Mouse (Mus musculus) liver, postnatal 0 days (tissue): ENCODE data around the gene Gulp1. TPM values are rescaled to one million over a fixed set of nuclear protein-coding genes. Genes with fewer than 3 reads are reported as not detected.

Experiments
- ATAC-seq: fragments of 200-750 bp; cut with Nextera tagmentation; 2 replicates; pipeline ENCODE4 v1.8.0; 2017; ENCODE audit warnings: mild to moderate bottlenecking, moderate library complexity
- DNase-seq: peaks from one replicate; pipeline ENCODE4 v3.0.0-alpha.2; 2016
- H3K27ac ChIP-seq: fragments of 300-500 bp; sonication (generic); 2 replicates; pipeline ENCODE4 v1.5.1; 2014; ENCODE audit warnings: antibody characterized with exemption, moderate library complexity, mild to moderate bottlenecking, low read depth
- H3K27me3 ChIP-seq: fragments of 300-500 bp; sonication (generic); 2 replicates; pipeline ENCODE4 v1.6.1; 2014; ENCODE audit warnings: low read length, control low read depth, mixed read lengths; ENCODE audit not compliant: insufficient read depth
- H3K36me3 ChIP-seq: fragments of 300-500 bp; sonication (generic); replicated peaks from 2 replicates; pipeline ENCODE4 v1.6.1; 2014; ENCODE audit warnings: mild to moderate bottlenecking, control low read depth, low read length, moderate library complexity, mixed read lengths; ENCODE audit not compliant: insufficient read depth
- H3K4me1 ChIP-seq: fragments of 300-500 bp; sonication (generic); 2 replicates; pipeline ENCODE4 v1.6.1; 2014; ENCODE audit warnings: antibody characterized with exemption, mild to moderate bottlenecking, control low read depth; ENCODE audit not compliant: insufficient read depth
- H3K4me2 ChIP-seq: fragments of 300-500 bp; sonication (generic); 2 replicates; pipeline ENCODE4 v1.6.1; 2014; ENCODE audit warnings: low read depth, mild to moderate bottlenecking, low read length, moderate library complexity, mixed read lengths
- H3K4me3 ChIP-seq: fragments of 300-500 bp; sonication (generic); 2 replicates; pipeline ENCODE4 v1.5.1; 2014; ENCODE audit warnings: low read depth, low read length
- H3K9ac ChIP-seq: fragments of 300-500 bp; sonication (generic); replicated peaks from 2 replicates; pipeline ENCODE4 v1.6.1; 2014; ENCODE audit warnings: mild to moderate bottlenecking, moderate library complexity
- H3K9me3 ChIP-seq: fragments of 300-500 bp; sonication (generic); 2 replicates; pipeline ENCODE4 v1.6.1; 2016; ENCODE audit warnings: mild to moderate bottlenecking, control low read depth, low read length, mixed read lengths
- CTCF ChIP-seq: sonication (generic); IDR thresholded peaks from 2 replicates; pipeline ENCODE4 v1.5.1; 2016; ENCODE audit warnings: antibody characterized with exemption, low read depth
- EP300 ChIP-seq: IDR thresholded peaks from 2 replicates; pipeline ENCODE4 v1.6.1; 2016; ENCODE audit warnings: antibody characterized with exemption, low read depth, mild to moderate bottlenecking
- WGBS: fragments of 180-500 bp; shearing (Covaris S2); extraction: QIAGEN DNeasy Blood & Tissue Kit; methylation state at CpG from one replicate; pipeline ENCODE4 v1.1.7; 2014; ENCODE audit not compliant: insufficient replicate concordance; 5-methylcytosine and 5-hydroxymethylcytosine counted together
- polyA plus RNA-seq: library from polyadenylated mRNA; unstranded; fragments of >200 nt; fragmentation: Nextera tagmentation; extraction: Ambion mirVana; gene quantifications from 2 replicates; pipeline ENCODE4 v1.2.1, GENCODE M21; 2015

Gene Gulp1
- polyA plus RNA-seq, 1 experiment from 2014 or later, result 0.51 TPM

- H3K27ac ChIP-seq, result no peak overlapping the region
- no peak for TF ChIP-seq EP300
- TF ChIP-seq CTCF, result no peak
- H3K4me2 ChIP-seq, result no peak overlapping the region
- H3K4me1 ChIP-seq, result no peaks in the 10 kb centered on the region
- DNase-seq (no peak), ATAC-seq (no peak)
- no peak overlapping the region for H3K9ac ChIP-seq
- WGBS, result 63% methylated on average over 2 of the region's 2 CpGs
- no peak overlapping the region for H3K4me3 ChIP-seq
- H3K9me3 ChIP-seq, result no peaks in the 10 kb centered on the region
- no peaks in the 10 kb centered on the region for H3K27me3 ChIP-seq
- no peaks in the 10 kb centered on the region for H3K36me3 ChIP-seq
Measured at GRCm38 (mm10) chr1:44598312-44598711, 47.0 kb downstream of the Gulp1 start.

GRCm38 (mm10) chr1:44613294-44614041 is 62.2 kb downstream of the Gulp1 start:
- 46% methylated on average over 2 of the region's 2 CpGs for WGBS
- H3K4me3 ChIP-seq, result no peak overlapping the region
- no peak for TF ChIP-seq EP300
- no peak for TF ChIP-seq CTCF

GRCm38 (mm10) chr1:44618751-44619150 is 67.4 kb downstream of the Gulp1 start:
- H3K4me1 ChIP-seq, result no peaks in the 10 kb centered on the region
- no peaks in the 10 kb centered on the region for H3K27me3 ChIP-seq
- no peaks in the 10 kb centered on the region for H3K36me3 ChIP-seq
- DNase-seq (no peak), ATAC-seq (no peak)
- TF ChIP-seq EP300 (no peak), CTCF (no peak)
- H3K4me3 ChIP-seq, result no peak overlapping the region
- H3K9ac ChIP-seq, result no peak overlapping the region
- no peaks in the 10 kb centered on the region for H3K9me3 ChIP-seq
- no peak overlapping the region for H3K27ac ChIP-seq
- no peak overlapping the region for H3K4me2 ChIP-seq
- 63% methylated on average over 2 of the region's 2 CpGs for WGBS

More at GRCm38 (mm10) chr1:44613294-44614041, 62.2 kb downstream of the Gulp1 start:
- Histone ChIP-seq H3K27me3 (no peaks in the 10 kb centered on the region), H3K4me2 (no peak overlapping the region), H3K9me3 (no peaks in the 10 kb centered on the region), H3K4me1 (no peaks in the 10 kb centered on the region), H3K27ac (no peak overlapping the region), H3K36me3 (no peaks in the 10 kb centered on the region), H3K9ac (no peak overlapping the region)
- DNase-seq, result no peak
- no peak for ATAC-seq

- Histone ChIP-seq H3K9me3 (no peaks in the 10 kb centered on the region), H3K4me1 (no peaks in the 10 kb centered on the region), H3K36me3 (no peaks in the 10 kb centered on the region), H3K4me3 (no peak overlapping the region), H3K27me3 (no peaks in the 10 kb centered on the region), H3K27ac (no peak overlapping the region), H3K4me2 (no peak overlapping the region), H3K9ac (no peak overlapping the region)
- ATAC-seq (no peak), DNase-seq (no peak)
- 54% methylated on average over 4 of the region's 4 CpGs for WGBS
- TF ChIP-seq CTCF, result no peak
- no peak for TF ChIP-seq EP300
Measured at GRCm38 (mm10) chr1:44634481-44634880, 83.2 kb downstream of the Gulp1 start.

- H3K9ac ChIP-seq, result no peak overlapping the region
- no peak for ATAC-seq
- no peak overlapping the region for H3K4me2 ChIP-seq
- no peak for TF ChIP-seq CTCF
- no peak for TF ChIP-seq EP300
- H3K9me3 ChIP-seq, result no peaks in the 10 kb centered on the region
- H3K4me3 ChIP-seq, result no peak overlapping the region
- no peaks in the 10 kb centered on the region for H3K4me1 ChIP-seq
- DNase-seq, result no peak
- H3K36me3 ChIP-seq, result no peaks in the 10 kb centered on the region
- WGBS, result 75% methylated on average over 6 of the region's 6 CpGs
- H3K27ac ChIP-seq, result no peak overlapping the region
- H3K27me3 ChIP-seq, result no peaks in the 10 kb centered on the region
Measured at GRCm38 (mm10) chr1:44645678-44646276, 94.5 kb downstream of the Gulp1 start.

GRCm38 (mm10) chr1:44678974-44679373 is 127.7 kb downstream of the Gulp1 start:
- Histone ChIP-seq H3K27ac (no peak overlapping the region), H3K36me3 (no peaks in the 10 kb centered on the region), H3K27me3 (no peaks in the 10 kb centered on the region), H3K4me2 (no peak overlapping the region), H3K4me1 (no peaks in the 10 kb centered on the region), H3K4me3 (no peak overlapping the region), H3K9me3 (no peaks in the 10 kb centered on the region), H3K9ac (no peak overlapping the region)
- WGBS, result 74% methylated on average over 3 of the region's 3 CpGs
- ATAC-seq (no peak), DNase-seq (no peak)
- TF ChIP-seq CTCF, result no peak
- no peak for TF ChIP-seq EP300
